Mouse (Mus musculus) limb, embryonic 11.5 days (tissue): ENCODE results near the gene 6330409D20Rik. TPM values are rescaled to one million over a fixed set of nuclear protein-coding genes. Genes with fewer than 3 reads are reported as not detected.

Experiments used
- ATAC-seq: fragments of 200-750 bp; cut with Nextera tagmentation; 2 replicates; pipeline ENCODE4 v1.8.0; 2017; ENCODE audit warnings: low read depth; ENCODE audit not compliant: insufficient number of reproducible peaks, low FRiP score, low TSS enrichment
- DNase-seq: peaks from one replicate; pipeline ENCODE4 v3.0.0-alpha.2; 2015; ENCODE audit warnings: low spot score
- H3K27ac ChIP-seq: fragments of 300-500 bp; sonication (generic); replicated peaks from 2 replicates; pipeline ENCODE4 v1.5.1; 2014; ENCODE audit warnings: low read depth, mild to moderate bottlenecking, low read length
- H3K27me3 ChIP-seq: fragments of 300-500 bp; sonication (generic); 2 replicates; pipeline ENCODE4 v1.6.1; 2014; ENCODE audit warnings: mild to moderate bottlenecking, low read length, mixed read lengths; ENCODE audit not compliant: control insufficient read depth, insufficient read depth
- H3K36me3 ChIP-seq: fragments of 300-500 bp; sonication (generic); 2 replicates; pipeline ENCODE4 v1.6.1; 2014; ENCODE audit warnings: mild to moderate bottlenecking, low read length, moderate library complexity, mixed read lengths; ENCODE audit not compliant: control insufficient read depth, insufficient read depth
- H3K4me1 ChIP-seq: fragments of 300-500 bp; sonication (generic); 2 replicates; pipeline ENCODE4 v1.6.1; 2014; ENCODE audit warnings: low read length, mixed read lengths; ENCODE audit not compliant: control insufficient read depth, insufficient read depth
- H3K4me2 ChIP-seq: fragments of 300-500 bp; sonication (generic); 2 replicates; pipeline ENCODE4 v1.6.1; 2014; ENCODE audit warnings: low read depth, mild to moderate bottlenecking, moderate library complexity; ENCODE audit not compliant: severe bottlenecking
- H3K4me3 ChIP-seq: fragments of 300-500 bp; sonication (generic); 2 replicates; pipeline ENCODE4 v1.5.1; 2014; ENCODE audit warnings: low read depth, low read length
- H3K9ac ChIP-seq: fragments of 300-500 bp; sonication (generic); 2 replicates; pipeline ENCODE4 v1.6.1; 2014; ENCODE audit warnings: mild to moderate bottlenecking, low read length
- H3K9me3 ChIP-seq: fragments of 300-500 bp; sonication (generic); 2 replicates; pipeline ENCODE4 v1.6.1; 2016; ENCODE audit warnings: low read length; ENCODE audit not compliant: control insufficient read depth
- WGBS: fragments of 180-500 bp; shearing (Covaris S2); extraction: QIAGEN DNeasy Blood & Tissue Kit; methylation state at CpG from one replicate; pipeline ENCODE4 v1.1.7; 2014; 5-methylcytosine and 5-hydroxymethylcytosine counted together
- polyA plus RNA-seq: library from polyadenylated mRNA; unstranded; fragments of >200 nt; fragmentation: Nextera tagmentation; extraction: Ambion mirVana; gene quantifications from 2 replicates; pipeline ENCODE4 v1.2.1, GENCODE M21; 2014

6330409D20Rik gene
- polyA plus RNA-seq: 0.13 TPM in 1 of 2 replicates, not detected in the other

DNA sequence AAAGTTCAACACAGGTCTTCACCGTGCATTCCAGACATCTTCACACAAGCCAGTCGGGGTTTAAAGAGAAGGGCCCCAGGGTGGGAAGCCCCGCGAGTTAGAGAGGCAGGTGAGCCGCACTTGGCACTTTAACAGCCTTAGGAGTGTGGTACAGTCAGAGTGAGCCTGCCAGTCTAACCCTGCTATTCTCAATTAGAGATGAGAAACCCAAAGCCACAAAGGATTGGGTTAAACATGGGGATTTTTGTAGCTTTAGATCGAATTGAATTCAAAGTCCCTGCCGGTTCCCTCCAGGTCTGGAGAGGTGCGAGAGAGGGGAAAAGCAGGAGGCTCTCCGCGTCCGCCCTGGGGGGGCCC is at the start of gene 6330409D20Rik:
Gene 6330409D20Rik (minus strand): TSS at position 101 of the 357 bp plus-strand sequence.
- Histone ChIP-seq H3K4me2 (peak within 1 kb of the TSS; percentile 96), H3K9me3 (no peaks in the 10 kb centered on the region), H3K27ac (no peak within 1 kb of the TSS), H3K27me3 (peaks cover 26% of the 10 kb centered on the region), H3K4me3 (peak within 1 kb of the TSS; percentile 45), H3K9ac (peak within 1 kb of the TSS; percentile 34; the same call in 1 of the 2 replicates), H3K36me3 (no peaks in the 10 kb centered on the region; the same call in 1 of the 2 replicates), H3K4me1 (peaks cover 15% of the 10 kb centered on the region)
- 9% methylated on average over 11 of the region's 11 CpGs for WGBS
- DNase-seq: no peak
- ATAC-seq: no peak

DNA sequence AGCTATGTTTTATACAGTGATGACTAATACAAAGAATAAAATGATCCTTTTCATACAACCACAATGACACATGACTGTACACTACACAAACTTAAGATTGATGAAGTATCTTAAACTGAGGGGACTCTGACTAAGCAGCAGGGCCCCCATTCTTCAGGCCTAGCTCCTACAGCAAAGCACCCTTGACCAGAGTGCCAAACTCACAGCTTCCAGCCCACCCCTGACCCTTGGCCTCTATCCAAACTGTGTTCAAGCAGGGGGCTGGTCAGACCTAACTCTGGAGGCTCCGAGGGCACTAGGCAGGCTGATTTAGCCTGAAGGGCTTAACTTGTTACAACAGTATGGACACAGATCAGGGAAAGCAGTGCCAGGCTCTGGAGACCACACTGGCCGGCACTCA is 47.8 kb upstream of the 6330409D20Rik start:
- Histone ChIP-seq H3K4me3 (no peak overlapping the region), H3K27ac (no peak overlapping the region), H3K9me3 (no peaks in the 10 kb centered on the region), H3K4me1 (no peaks in the 10 kb centered on the region), H3K9ac (no peak overlapping the region), H3K4me2 (no peak overlapping the region), H3K27me3 (no peaks in the 10 kb centered on the region), H3K36me3 (no peaks in the 10 kb centered on the region)
- ATAC-seq (no peak), DNase-seq (no peak)
- 51% methylated on average over 2 of the region's 2 CpGs for WGBS

DNA sequence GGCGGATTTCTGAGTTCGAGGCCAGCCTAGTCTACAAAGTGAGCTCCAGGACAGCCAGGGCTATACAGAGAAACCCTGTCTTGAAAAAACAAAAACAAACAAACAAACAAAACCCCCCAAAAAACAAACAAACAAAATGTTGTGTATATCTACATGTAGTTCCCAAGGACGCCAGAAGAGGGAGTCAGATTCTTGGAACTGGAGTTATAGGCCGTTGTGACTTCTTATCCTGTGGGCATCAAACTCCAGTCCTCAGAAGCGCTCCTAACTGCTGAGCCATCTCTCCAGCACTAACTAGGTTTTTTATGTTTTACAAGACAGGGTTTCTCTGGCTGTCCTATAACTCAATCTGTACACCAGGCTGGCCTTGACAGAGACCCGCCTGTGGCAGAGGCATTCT is 46.4 kb upstream of the 6330409D20Rik start:
- H3K9me3 ChIP-seq: no peaks in the 10 kb centered on the region
- no peaks in the 10 kb centered on the region for H3K27me3 ChIP-seq
- 63% methylated on average over 6 of the region's 6 CpGs for WGBS
- no peak overlapping the region for H3K4me3 ChIP-seq
- no peak overlapping the region for H3K27ac ChIP-seq
- no peaks in the 10 kb centered on the region for H3K4me1 ChIP-seq
- ATAC-seq (no peak), DNase-seq (no peak)
- H3K36me3 ChIP-seq: no peaks in the 10 kb centered on the region
- H3K9ac ChIP-seq: no peak overlapping the region
- H3K4me2 ChIP-seq: no peak overlapping the region

DNA sequence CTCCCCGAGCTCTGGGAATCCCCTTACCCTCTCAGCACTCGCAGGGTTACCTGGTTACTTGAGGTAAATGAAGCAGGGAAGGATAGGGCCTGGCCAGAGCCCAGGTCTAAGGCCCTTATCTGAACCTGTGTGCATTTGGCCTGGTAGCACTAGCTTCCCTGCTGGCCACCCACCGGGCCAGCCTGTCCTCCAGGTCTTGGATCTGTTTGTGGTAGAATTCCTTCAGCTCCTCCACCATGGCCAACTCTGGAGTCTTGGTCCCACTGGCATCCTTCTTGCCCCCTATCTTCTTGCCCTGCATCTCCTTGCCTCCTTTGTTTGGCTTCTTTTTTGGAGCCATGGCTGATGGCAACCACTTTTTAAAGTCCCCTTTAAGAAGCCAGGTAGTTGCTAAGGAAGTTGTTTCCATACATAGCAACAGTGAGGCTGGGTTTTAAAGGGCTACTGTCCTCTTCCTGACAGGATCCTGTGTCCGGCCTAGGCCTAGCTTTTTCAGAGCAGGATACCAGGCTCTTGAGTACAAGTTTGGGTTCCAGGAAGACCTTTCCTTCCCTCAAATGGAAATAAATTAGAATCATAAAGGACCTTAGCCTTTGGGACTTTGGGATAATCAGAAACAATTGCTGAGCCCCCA is 43.3 kb upstream of the 6330409D20Rik start, which contains the start of gene Cfap157:
Gene Cfap157 (minus strand): TSS at position 381 of the 634 bp plus-strand sequence.
- ATAC-seq (no peak), DNase-seq (peak; percentile 24)
- no peak within 1 kb of the TSS for H3K9ac ChIP-seq
- no peak within 1 kb of the TSS for H3K27ac ChIP-seq
- H3K4me1 ChIP-seq: no peaks in the 10 kb centered on the region
- no peak within 1 kb of the TSS for H3K4me2 ChIP-seq
- no peaks in the 10 kb centered on the region for H3K27me3 ChIP-seq
- 59% methylated on average over 4 of the region's 4 CpGs for WGBS
- no peaks in the 10 kb centered on the region for H3K36me3 ChIP-seq
- no peaks in the 10 kb centered on the region for H3K9me3 ChIP-seq
- H3K4me3 ChIP-seq: no peak within 1 kb of the TSS

DNA sequence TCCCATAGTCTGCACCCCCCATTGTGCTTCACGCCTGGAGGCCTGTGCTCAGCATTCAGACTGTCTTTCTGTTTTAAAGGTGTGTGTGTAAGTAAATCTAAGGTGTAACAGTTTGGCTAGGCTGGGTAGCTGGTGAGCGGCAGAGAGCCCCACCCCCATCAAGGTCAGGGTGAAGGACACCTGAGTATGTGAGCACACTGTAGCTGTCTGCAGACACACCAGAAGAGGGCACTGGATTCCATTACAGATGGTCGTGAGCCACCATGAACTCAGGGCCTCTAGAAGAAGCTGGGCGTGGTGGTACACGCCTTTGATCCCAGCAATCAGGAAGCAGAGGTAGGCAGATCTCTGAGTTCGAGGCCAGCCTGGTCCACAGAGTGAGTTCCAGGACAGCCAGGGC is 40.9 kb upstream of the 6330409D20Rik start:
- H3K27ac ChIP-seq: no peak overlapping the region
- H3K4me3 ChIP-seq: no peak overlapping the region
- H3K4me1 ChIP-seq: no peaks in the 10 kb centered on the region
- no peaks in the 10 kb centered on the region for H3K27me3 ChIP-seq
- no peaks in the 10 kb centered on the region for H3K36me3 ChIP-seq
- ATAC-seq (no peak), DNase-seq (no peak)
- no peaks in the 10 kb centered on the region for H3K9me3 ChIP-seq
- WGBS: 71% methylated on average over 6 of the region's 6 CpGs
- H3K9ac ChIP-seq: no peak overlapping the region
- no peak overlapping the region for H3K4me2 ChIP-seq

DNA sequence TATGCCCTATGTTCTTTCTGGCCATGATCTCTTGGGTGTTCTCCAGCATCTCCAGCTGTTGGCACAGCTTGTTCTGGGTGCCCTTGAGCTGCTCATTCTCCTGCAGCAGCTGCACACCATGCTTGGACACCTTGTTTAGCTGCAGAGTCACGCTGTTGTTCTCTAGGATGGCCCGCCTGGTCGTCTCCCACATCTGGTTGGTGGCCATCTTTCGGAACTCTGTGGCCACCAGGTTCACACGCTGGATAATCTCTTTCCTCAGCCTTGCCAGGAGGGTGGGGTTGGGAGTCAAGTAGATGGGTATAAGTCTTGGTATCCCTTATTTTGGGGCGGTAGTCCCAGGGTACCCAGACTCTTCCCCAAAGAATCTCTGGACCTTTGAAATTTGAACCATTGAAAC is 38.9 kb upstream of the 6330409D20Rik start:
- no peak overlapping the region for H3K27ac ChIP-seq
- H3K4me3 ChIP-seq: no peak overlapping the region
- no peak for ATAC-seq
- no peaks in the 10 kb centered on the region for H3K27me3 ChIP-seq
- DNase-seq: no peak
- no peaks in the 10 kb centered on the region for H3K9me3 ChIP-seq
- peaks cover 11% of the 10 kb centered on the region; the same call in 1 of the 2 replicates for H3K4me1 ChIP-seq
- no peaks in the 10 kb centered on the region for H3K36me3 ChIP-seq
- no peak overlapping the region for H3K9ac ChIP-seq
- WGBS: 89% methylated on average over 6 of the region's 6 CpGs
- no peak overlapping the region for H3K4me2 ChIP-seq

DNA sequence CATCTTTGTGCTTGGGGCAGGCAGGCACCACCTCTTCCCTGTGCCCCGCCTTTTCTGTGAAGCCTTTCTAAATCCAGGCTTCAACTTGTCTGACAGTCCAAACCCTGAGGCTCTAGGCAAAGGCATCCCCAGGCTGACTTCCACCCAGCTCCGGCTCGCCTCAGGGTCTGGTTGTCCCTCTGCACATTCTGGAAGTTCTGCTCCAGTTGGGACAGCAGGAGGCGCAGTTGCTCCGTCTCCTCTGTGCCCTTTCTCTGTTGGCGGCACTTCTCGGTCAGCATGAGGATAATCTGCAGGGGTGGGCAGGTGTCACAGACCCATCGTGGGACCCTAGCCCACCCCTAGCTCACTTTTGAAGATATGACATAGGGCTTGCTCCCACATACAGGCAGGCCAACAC is 38.3 kb upstream of the 6330409D20Rik start:
- no peak for ATAC-seq

DNA sequence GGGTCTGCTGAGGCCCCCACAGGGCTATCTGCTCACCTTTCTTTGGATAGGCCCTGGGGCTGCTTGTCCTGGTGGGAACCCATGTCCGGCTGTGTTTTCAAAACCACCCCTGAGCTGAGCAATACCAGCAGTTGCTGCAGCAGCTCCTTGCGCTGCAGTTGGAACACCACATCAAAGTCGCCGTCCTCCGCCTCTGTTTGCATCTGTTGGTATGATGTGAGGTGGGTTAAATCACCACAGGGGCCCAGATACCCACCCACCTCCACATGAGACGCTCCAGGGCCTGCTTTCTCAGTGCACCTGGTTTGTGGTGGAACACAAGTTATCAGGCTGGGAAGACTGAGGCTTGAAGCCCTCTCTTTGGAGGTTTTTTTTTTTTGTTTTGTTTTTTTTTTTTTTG is 37.3 kb upstream of the 6330409D20Rik start:
- H3K4me3 ChIP-seq: no peak overlapping the region
- H3K4me1 ChIP-seq: peaks cover 11% of the 10 kb centered on the region; the same call in 1 of the 2 replicates
- no peaks in the 10 kb centered on the region for H3K36me3 ChIP-seq
- no peak for DNase-seq
- no peak overlapping the region for H3K27ac ChIP-seq
- ATAC-seq: no peak
- WGBS: 88% methylated on average over 6 of the region's 6 CpGs
- no peak overlapping the region for H3K4me2 ChIP-seq
- H3K27me3 ChIP-seq: no peaks in the 10 kb centered on the region
- H3K9ac ChIP-seq: no peak overlapping the region
- H3K9me3 ChIP-seq: no peaks in the 10 kb centered on the region

More for the DNA sequence above, 38.3 kb upstream of the 6330409D20Rik start:
- no peaks in the 10 kb centered on the region for H3K36me3 ChIP-seq
- peak; percentile 75 for DNase-seq
- peaks cover 11% of the 10 kb centered on the region; the same call in 1 of the 2 replicates for H3K4me1 ChIP-seq
- H3K27ac ChIP-seq: no peak overlapping the region
- 19% methylated on average over 8 of the region's 8 CpGs for WGBS
- no peaks in the 10 kb centered on the region for H3K27me3 ChIP-seq
- no peak overlapping the region for H3K4me3 ChIP-seq
- no peak overlapping the region for H3K4me2 ChIP-seq
- no peak overlapping the region for H3K9ac ChIP-seq
- H3K9me3 ChIP-seq: no peaks in the 10 kb centered on the region
